Mouse (Mus musculus) limb, embryonic 12.5 days (tissue): ENCODE results near the gene Strada. TPM values are rescaled to one million over a fixed set of nuclear protein-coding genes. Genes with fewer than 3 reads are reported as not detected.

Experiments
- ATAC-seq: fragments of 200-750 bp; cut with Nextera tagmentation; 2 replicates; pipeline ENCODE4 v1.8.0; 2017; ENCODE audit warnings: low read depth, moderate TSS enrichment; ENCODE audit not compliant: insufficient number of reproducible peaks, insufficient read depth, low FRiP score, low TSS enrichment
- H3K27ac ChIP-seq: fragments of 300-500 bp; sonication (generic); 2 replicates; pipeline ENCODE4 v1.5.1; 2016; ENCODE audit warnings: mild to moderate bottlenecking, moderate library complexity
- H3K27me3 ChIP-seq: fragments of 300-500 bp; sonication (generic); 2 replicates; pipeline ENCODE4 v1.6.1; 2016; ENCODE audit warnings: mild to moderate bottlenecking, moderate library complexity
- H3K36me3 ChIP-seq: fragments of 300-500 bp; sonication (generic); 2 replicates; pipeline ENCODE4 v1.6.1; 2016; ENCODE audit warnings: mild to moderate bottlenecking, moderate library complexity
- H3K4me1 ChIP-seq: fragments of 300-500 bp; sonication (generic); replicated peaks from 2 replicates; pipeline ENCODE4 v1.6.1; 2016
- H3K4me2 ChIP-seq: fragments of 300-500 bp; sonication (generic); 2 replicates; pipeline ENCODE4 v1.6.1; 2016; ENCODE audit warnings: mild to moderate bottlenecking, moderate library complexity
- H3K4me3 ChIP-seq: fragments of 300-500 bp; sonication (generic); replicated peaks from 2 replicates; pipeline ENCODE4 v1.5.1; 2016; ENCODE audit warnings: mild to moderate bottlenecking
- H3K9ac ChIP-seq: fragments of 300-500 bp; sonication (generic); replicated peaks from 2 replicates; pipeline ENCODE4 v1.6.1; 2016; ENCODE audit warnings: mild to moderate bottlenecking, moderate library complexity
- H3K9me3 ChIP-seq: fragments of 300-500 bp; sonication (generic); 2 replicates; pipeline ENCODE4 v1.6.1; 2016; ENCODE audit warnings: mild to moderate bottlenecking, moderate library complexity
- WGBS: fragments of 180-500 bp; shearing (Covaris S2); methylation state at CpG from one replicate; pipeline ENCODE4 v1.1.7; 2016; 5-methylcytosine and 5-hydroxymethylcytosine counted together
- polyA plus RNA-seq: library from polyadenylated mRNA; unstranded; fragments of >200 nt; fragmentation: Nextera tagmentation; extraction: Ambion mirVana; gene quantifications from 2 replicates; pipeline ENCODE4 v1.2.1, GENCODE M21; 2016

Gene Strada
- polyA plus RNA-seq, 1 experiment from 2014 or later = 31.1 TPM

DNA sequence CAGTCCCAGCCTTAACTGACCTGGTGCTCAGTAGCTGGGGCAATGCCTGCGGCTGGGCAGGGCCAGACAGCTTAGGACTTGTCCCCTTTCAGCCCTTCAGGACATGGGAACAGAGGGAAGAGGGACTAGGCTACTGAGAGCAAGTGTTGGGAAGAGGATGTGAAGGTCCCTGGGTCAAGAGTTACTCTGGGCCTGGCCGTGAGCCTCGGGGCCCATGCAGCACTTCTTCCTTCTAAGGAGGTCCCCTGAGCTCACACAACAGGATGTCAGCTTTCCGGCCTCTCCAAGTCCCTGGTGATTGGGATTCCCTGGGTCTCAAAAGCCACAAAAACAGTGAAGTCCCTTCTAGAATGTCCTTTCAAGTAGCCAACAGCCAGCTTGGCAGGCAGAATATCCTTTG, 38.4 kb downstream of the Strada start:
- peaks cover 65% of the 10 kb centered on the region for H3K36me3 ChIP-seq
- no peak overlapping the region for H3K4me2 ChIP-seq
- no peak for ATAC-seq
- no peaks in the 10 kb centered on the region for H3K9me3 ChIP-seq
- 80% methylated on average over 4 of the region's 4 CpGs for WGBS
- H3K4me3 ChIP-seq = no peak overlapping the region
- no peaks in the 10 kb centered on the region for H3K27me3 ChIP-seq
- no peak overlapping the region for H3K9ac ChIP-seq
- no peak overlapping the region for H3K27ac ChIP-seq
- H3K4me1 ChIP-seq = peaks cover 25% of the 10 kb centered on the region

DNA sequence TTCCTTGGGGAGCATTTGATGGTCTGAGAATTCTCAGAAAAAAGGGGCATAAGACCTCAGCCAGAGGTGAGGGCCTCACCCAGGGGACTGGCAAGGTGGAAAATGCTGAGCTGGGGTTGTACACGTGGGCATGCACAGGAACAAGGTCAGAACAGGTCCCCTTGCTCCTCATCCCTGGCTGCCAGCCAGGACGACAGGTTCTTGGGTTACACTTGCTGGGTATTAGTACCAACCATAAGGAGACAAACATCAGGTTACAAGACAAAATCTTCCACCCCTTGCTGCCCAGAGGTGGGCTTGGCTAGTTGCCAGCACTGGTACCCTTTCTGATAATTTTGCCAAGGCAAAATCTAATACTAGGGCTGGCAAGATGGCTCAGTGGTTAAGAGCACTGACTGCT, 39.7 kb downstream of the Strada start:
- 82% methylated on average over 2 of the region's 2 CpGs for WGBS
- H3K4me1 ChIP-seq = peaks cover 36% of the 10 kb centered on the region
- peak overlapping the region; percentile 100; the same call in 1 of the 2 replicates for H3K27ac ChIP-seq

DNA sequence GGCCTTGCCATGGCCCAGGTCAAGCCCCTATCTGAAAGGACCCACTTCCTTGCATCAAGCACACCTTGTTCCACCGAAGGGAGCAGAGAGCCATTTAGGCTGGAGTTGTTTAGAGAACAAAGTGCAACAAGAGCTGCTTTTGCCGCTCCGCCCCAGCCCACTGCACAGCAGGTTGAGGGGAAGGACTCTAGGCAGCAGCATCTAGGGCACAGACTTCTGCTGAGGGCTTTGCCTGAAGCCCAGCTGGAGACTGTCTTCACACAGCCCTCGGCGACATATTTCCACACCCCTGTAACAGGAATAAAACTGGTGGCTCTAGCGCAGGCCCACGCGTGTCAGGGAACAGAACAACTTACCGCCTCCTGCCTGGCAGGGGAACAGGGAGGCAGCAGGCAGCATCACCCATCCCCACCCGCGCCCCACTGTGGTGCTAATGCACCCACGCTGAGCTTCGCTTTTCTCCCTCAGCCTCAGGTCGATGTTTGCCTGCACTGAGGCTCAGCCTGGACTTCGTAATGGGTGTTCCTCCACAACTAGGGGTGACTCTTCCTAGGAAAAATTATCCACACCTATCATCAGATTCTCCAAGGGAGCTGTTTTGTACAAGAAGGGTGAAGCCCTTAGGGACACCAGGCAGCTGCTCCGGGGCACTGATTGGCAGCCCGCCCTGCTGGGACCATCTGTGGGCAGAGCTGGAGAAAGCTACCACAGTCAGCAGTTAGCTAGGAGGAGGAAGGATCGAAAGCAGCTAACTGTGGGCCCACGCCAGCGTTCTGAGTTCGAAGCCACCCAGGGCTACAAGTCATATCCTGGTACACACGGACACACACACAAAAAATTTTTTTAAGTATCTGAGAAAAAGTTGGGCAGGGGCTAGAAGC, 40.9 kb downstream of the Strada start, which contains the start of the genes Gm10840 and Limd2:
Gene Gm10840, plus strand, starts transcription at position 10 of the 881 bp plus-strand sequence.
Gene Limd2, minus strand, starts transcription at position 20 of the 881 bp plus-strand sequence.
- Histone ChIP-seq H3K9me3 (no peaks in the 10 kb centered on the region), H3K4me1 (peaks cover 43% of the 10 kb centered on the region), H3K36me3 (peaks cover 67% of the 10 kb centered on the region), H3K27me3 (no peaks in the 10 kb centered on the region), H3K4me3 (peak within 1 kb of the TSS; percentile 85), H3K4me2 (peak within 1 kb of the TSS; percentile 95), H3K27ac (peak within 1 kb of the TSS; percentile 100), H3K9ac (peak within 1 kb of the TSS; percentile 98)
- 29% methylated on average over 22 of the region's 22 CpGs for WGBS
- ATAC-seq = peak; percentile 7; the same call in 1 of the 2 replicates

More for the DNA sequence above, 39.7 kb downstream of the Strada start:
- H3K36me3 ChIP-seq = peaks cover 67% of the 10 kb centered on the region
- no peaks in the 10 kb centered on the region for H3K9me3 ChIP-seq
- no peak overlapping the region for H3K4me3 ChIP-seq
- no peak for ATAC-seq
- no peak overlapping the region for H3K9ac ChIP-seq
- H3K4me2 ChIP-seq = no peak overlapping the region
- no peaks in the 10 kb centered on the region for H3K27me3 ChIP-seq

DNA sequence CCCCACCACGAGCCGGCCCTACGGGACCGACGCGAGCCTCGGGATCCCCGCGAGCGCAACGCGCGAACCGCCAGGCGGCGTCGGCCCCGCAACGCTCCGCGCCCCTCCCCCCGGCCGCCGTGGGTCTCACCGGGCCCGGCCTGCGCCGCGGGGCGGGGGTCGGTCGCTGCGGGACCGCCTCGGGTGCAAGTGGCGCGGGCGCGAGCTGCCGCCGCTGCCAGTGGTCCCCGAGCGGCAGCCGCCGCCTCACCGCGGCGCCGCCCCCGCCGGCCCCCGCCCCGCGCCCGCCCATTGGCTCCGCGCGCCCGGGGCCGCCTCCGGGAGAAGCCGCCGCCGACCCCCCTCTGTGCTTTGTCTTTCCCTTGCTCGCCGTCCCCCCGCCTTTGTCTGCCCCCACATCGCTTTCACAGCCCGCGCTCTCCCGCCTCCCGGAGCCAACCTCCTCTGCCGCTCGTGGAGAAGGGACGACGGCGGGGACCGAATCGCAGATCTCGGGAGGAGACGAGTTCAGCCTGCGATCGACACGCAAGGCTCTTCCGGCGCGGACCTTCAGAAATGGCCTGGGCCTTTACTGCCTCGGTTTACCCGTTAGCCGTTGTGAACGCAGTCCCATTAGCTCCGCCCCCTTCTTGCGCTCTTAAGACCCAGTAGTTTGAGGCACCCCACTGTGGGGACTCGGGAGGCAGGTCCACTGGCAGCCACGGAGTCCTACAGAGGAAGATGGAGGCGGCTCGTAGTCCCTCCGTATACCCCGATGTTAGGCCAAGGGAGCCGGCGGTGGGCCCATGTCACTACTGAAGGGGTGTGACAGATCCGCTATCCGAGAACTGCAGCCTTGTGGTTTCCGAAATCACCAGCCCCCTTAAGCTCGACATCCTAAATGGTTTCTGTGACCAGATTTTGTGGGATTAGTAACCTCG, 41.8 kb downstream of the Strada start:
- H3K9ac ChIP-seq = peak overlapping the region; percentile 98
- H3K9me3 ChIP-seq = no peaks in the 10 kb centered on the region
- ATAC-seq = peak; percentile 35
- WGBS = under 1% methylated on average over 104 of the region's 106 CpGs
- H3K27me3 ChIP-seq = no peaks in the 10 kb centered on the region
- peak overlapping the region; percentile 85 for H3K4me3 ChIP-seq
- peaks cover 67% of the 10 kb centered on the region for H3K36me3 ChIP-seq
- H3K4me2 ChIP-seq = peak overlapping the region; percentile 95
- H3K4me1 ChIP-seq = peaks cover 47% of the 10 kb centered on the region
- peak overlapping the region; percentile 100 for H3K27ac ChIP-seq

DNA sequence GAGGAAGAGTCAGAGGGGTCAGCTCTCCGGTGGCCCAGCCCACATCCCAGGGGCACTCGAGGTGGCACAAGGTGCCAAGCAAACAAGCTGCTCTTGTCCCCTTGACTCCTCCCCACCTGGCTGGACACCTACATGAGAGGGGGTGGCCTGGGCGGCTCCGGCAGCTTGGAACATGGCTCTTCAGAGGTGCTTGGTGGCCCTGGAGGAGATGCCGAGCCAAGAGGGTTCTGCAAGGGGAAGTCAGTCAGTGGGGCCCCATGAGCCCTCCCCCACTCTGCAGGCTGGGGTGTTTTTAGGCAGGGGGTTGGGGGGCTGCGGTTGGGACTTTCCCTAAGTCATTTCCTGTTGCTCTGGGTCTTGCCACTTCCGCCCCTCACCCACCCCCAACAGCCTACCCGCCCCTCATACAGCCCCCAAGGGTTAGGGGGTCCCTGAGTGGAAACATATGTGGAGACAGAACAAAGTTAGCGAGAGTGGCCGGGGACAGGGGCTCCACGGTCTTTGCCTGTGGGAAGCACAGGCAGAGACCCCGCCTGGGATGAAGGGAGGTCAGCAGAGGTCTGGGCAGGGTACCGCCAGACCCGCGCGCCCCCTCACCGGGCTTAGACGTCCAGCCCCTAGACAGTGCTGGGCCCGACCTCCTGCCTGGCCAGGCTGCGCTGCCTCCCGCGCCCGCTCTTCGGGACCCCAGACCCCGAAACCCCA, 42.6 kb downstream of the Strada start:
- Histone ChIP-seq H3K4me2 (peak overlapping the region; percentile 95), H3K27me3 (no peaks in the 10 kb centered on the region), H3K4me1 (peaks cover 47% of the 10 kb centered on the region), H3K4me3 (peak overlapping the region; percentile 85), H3K9me3 (no peaks in the 10 kb centered on the region), H3K36me3 (peaks cover 67% of the 10 kb centered on the region), H3K9ac (peak overlapping the region; percentile 98), H3K27ac (peak overlapping the region; percentile 100)
- WGBS = 3% methylated on average over 23 of the region's 25 CpGs
- peak; percentile 58 for ATAC-seq

DNA sequence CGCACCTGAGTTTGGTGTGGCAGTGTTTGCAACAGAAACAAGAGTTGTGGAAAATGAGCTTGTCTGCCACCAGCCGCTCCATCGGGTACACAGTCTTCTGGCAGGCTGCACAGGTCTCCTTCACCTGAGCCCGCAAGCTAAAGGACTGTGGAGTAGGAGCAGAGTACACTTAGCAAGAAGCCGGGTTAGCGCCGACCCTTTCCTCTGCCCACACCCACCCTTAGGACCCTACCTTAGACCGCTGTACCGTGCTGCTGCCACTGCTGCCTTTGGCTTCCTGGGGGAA, 43.1 kb downstream of the Strada start:
- no peaks in the 10 kb centered on the region for H3K27me3 ChIP-seq
- H3K9me3 ChIP-seq = no peaks in the 10 kb centered on the region
- peaks cover 47% of the 10 kb centered on the region for H3K4me1 ChIP-seq
- H3K4me3 ChIP-seq = peak overlapping the region; percentile 85
- 37% methylated on average over 9 of the region's 9 CpGs for WGBS
- H3K4me2 ChIP-seq = peak overlapping the region; percentile 95
- peaks cover 67% of the 10 kb centered on the region for H3K36me3 ChIP-seq
- peak overlapping the region; percentile 100 for H3K27ac ChIP-seq
- peak; percentile 5 for ATAC-seq
- H3K9ac ChIP-seq = peak overlapping the region; percentile 98

DNA sequence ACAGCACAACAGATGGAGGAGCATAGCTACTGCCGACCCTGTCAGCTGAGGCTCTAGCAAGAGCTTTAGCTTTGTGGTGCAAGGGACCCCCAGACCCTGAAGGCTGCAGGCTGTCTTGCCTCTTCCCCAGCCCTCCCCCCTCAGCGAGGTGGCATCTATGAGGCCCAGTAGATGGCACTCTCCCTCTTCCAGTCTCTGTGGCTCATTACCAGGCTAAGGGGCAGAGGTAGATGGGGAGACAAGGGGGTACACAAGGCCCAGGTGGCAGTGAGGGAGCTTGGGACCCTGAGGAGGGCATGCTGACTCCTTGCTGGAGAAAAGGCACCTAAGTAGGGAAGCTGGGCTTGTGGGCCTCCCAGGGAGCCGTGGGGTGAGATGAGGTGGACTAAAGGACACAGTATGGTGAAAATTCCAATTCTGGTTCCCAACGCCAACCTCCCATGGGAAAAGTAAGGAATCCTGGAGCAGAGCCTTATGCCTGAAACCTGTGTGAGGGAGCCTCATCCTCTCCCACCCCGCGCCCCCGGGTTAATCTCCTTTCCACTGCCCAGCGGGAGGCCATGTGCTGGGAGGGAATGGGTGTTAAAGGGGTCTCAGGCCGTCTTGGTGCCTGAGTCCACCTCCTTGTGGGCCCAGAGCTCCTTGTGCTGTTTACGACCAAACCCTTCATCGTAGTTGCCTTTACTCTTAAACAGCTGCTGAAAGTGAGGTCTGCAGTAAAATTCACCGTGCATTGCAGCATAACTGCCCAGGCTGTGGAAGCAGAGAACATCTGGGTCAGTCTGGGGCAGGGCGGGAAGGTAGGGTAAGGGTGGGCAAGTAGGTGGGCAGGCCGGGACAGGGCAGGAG, 43.7 kb downstream of the Strada start:
- ATAC-seq = no peak
- Histone ChIP-seq H3K9me3 (no peaks in the 10 kb centered on the region), H3K9ac (peak overlapping the region; percentile 98), H3K27me3 (no peaks in the 10 kb centered on the region), H3K4me3 (peak overlapping the region; percentile 85), H3K4me1 (peaks cover 47% of the 10 kb centered on the region), H3K4me2 (peak overlapping the region; percentile 95), H3K27ac (peak overlapping the region; percentile 100), H3K36me3 (peaks cover 67% of the 10 kb centered on the region)
- 50% methylated on average over 14 of the region's 14 CpGs for WGBS

DNA sequence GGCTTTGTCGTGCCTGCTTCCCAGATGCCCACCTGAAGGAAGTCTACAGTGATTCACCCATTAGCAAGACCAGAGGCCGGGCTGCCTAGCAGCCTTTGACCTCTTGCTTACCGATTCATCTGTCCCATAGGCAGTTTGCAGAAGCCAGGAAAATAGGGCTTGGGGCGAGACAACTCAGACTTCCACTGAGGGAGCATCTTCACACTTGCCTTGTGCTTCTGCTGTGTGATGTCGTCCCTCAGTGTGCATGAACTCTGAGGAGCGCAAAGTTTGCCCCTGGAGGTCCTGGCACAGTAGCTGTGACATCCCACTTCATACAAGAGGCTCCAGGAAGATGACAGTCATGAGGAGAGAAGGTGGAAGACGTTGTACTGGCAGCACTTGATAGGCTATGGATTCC, 44.8 kb downstream of the Strada start:
- ATAC-seq = no peak
- Histone ChIP-seq H3K4me1 (peaks cover 45% of the 10 kb centered on the region), H3K27ac (no peak overlapping the region), H3K4me3 (no peak overlapping the region), H3K4me2 (no peak overlapping the region), H3K36me3 (peaks cover 67% of the 10 kb centered on the region), H3K27me3 (no peaks in the 10 kb centered on the region), H3K9ac (no peak overlapping the region), H3K9me3 (no peaks in the 10 kb centered on the region)
- 87% methylated on average over 7 of the region's 7 CpGs for WGBS

DNA sequence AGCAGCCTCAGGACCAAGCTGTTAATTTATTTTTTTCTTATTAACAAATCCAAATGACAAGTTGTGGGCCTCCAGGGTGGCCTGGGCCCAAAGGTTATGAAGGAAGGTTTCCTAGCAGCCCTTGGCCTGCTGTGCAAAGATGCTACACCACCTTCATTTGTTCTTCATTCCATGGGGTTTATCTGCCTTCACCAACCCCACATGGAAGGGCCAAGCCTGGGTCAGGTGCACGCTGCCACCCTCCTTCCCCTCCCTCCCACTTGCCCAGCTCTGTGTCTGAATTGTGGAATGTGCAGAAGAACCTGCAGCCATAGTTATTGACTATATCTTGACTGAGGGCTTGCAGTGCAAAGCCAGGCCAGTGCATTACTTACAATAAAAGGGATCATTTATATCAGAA, 45.7 kb downstream of the Strada start:
- Histone ChIP-seq H3K9me3 (no peaks in the 10 kb centered on the region), H3K36me3 (peaks cover 76% of the 10 kb centered on the region), H3K4me3 (no peak overlapping the region), H3K4me2 (no peak overlapping the region), H3K4me1 (peaks cover 36% of the 10 kb centered on the region), H3K27ac (peak overlapping the region; percentile 56; the same call in 1 of the 2 replicates), H3K9ac (no peak overlapping the region), H3K27me3 (no peaks in the 10 kb centered on the region)
- no peak for ATAC-seq
- 81% methylated on average over 1 of the region's 1 CpGs for WGBS

DNA sequence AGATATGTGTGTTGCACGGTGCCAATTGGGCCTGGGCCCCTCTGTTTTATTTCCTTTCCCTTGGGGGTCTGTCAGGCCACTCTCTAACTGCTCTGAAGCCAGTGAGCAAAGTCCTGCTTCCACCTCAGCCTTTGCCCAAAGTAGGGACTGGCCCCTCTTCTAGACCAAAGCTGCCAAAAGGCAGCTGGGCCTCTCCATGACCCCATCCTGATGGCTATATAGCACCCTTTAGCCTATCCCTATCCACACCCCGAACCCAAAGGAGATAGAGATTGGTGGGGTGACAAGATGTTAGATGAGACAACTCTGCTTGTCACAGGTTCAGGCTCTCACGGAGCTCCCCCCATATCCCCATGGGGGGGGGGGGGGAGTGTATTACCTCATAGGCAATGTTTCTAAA, 46.2 kb downstream of the Strada start:
- no peak for ATAC-seq
- peaks cover 81% of the 10 kb centered on the region for H3K36me3 ChIP-seq
- H3K9ac ChIP-seq = no peak overlapping the region
- WGBS = 43% methylated on average over 3 of the region's 3 CpGs
- H3K9me3 ChIP-seq = no peaks in the 10 kb centered on the region
- H3K4me2 ChIP-seq = no peak overlapping the region
- no peak overlapping the region for H3K4me3 ChIP-seq
- H3K27me3 ChIP-seq = no peaks in the 10 kb centered on the region
- H3K4me1 ChIP-seq = peaks cover 31% of the 10 kb centered on the region
- H3K27ac ChIP-seq = peak overlapping the region; percentile 56
